Mouse (Mus musculus): ENCODE results near the gene BC017158. TPM values are rescaled to one million over a fixed set of nuclear protein-coding genes. Genes with fewer than 3 reads are reported as not detected.

BC017158 gene
- polyA plus RNA-seq, 1 experiment from 2014 or later = 24.6 TPM

DNA sequence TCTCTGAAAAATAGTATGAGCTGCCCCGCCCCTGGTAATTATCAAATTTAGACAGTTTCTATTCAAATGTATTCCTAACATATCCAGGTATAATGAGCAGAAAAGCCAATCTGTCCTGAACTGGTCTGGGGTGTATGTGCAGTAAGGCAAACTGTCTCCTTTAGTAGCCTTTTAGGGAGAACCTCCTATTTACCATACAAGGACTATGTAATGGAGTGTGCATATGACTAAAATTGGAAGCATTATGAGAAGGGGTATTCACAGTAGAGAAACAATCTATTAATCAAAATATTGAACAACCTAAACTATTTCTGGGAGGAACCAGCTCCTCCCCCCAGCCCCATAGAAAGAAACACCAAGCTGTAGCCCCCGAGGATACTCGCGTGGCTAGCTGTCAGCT lies 18.2 kb downstream of the BC017158 start:
- Histone ChIP-seq H3K27ac (replicated peaks) (no peak overlapping the region), H3K27me3 (replicated peaks; ENCODE audit: low read depth, poor library complexity, severe bottlenecking) (peaks cover 23% of the 10 kb centered on the region), H3K36me3 (replicated peaks) (peaks cover 59% of the 10 kb centered on the region), H3K9me3 (no peaks in the 10 kb centered on the region), H3K4me3 (no peak overlapping the region), H3K4me1 (peaks cover 26% of the 10 kb centered on the region)
- WGBS = 94% methylated on average over 4 of the region's 4 CpGs
- no peak for DNase-seq (ENCODE audit: low spot score)

DNA sequence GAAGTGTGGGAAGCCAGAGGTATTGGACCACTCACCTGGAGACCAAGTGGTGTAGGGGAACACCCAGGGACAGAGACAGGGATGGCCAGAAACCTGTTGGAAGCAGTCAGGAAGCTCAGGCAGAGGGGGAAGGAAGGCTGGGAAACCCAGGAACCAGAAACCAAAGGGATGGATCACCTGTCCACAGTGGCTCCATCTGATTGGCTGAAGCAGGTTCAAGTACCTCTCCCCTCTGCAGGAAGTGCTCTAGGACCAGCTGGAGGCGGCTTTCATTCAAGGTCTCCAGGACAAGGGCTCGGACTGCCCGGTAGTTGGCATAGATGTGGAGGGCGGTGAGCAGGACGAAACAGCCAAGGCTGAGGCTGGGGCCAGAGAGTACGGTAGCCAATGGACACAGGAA lies 21.9 kb downstream of the BC017158 start:
- no peaks in the 10 kb centered on the region for H3K9me3 ChIP-seq
- no peak overlapping the region for H3K4me3 ChIP-seq
- no peak for DNase-seq (ENCODE audit: low spot score)
- no peak overlapping the region for H3K27ac ChIP-seq (replicated peaks)
- peaks cover 88% of the 10 kb centered on the region for H3K36me3 ChIP-seq (replicated peaks)
- peaks cover 23% of the 10 kb centered on the region for H3K27me3 ChIP-seq (replicated peaks; ENCODE audit: low read depth, poor library complexity, severe bottlenecking)
- H3K4me1 ChIP-seq = peaks cover 5% of the 10 kb centered on the region; the same call in 1 of the 2 replicates
- 96% methylated on average over 6 of the region's 6 CpGs for WGBS

DNA sequence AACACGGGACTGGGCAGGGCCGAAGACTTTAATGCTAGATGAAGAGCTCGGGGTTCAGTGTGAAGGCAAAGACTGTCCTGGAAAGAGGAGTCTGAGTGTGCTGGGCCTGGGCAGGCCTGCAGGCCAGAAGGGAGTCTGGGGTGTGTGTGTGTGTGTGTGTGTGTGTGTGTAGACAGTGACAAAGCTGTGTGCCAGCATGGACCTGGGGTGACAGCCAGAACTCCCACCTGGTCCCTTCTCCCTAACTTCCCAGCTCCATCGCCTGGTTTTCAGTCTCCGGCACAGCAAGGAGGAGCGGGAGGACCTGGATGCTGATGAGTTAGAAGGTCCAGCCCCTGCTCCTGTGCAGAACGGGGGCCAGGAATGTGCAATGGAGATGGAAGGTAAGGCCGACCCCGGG lies 26.5 kb downstream of the BC017158 start:
- WGBS = 89% methylated on average over 9 of the region's 9 CpGs
- Histone ChIP-seq H3K4me1 (no peaks in the 10 kb centered on the region), H3K4me3 (no peak overlapping the region), H3K27ac (replicated peaks) (no peak overlapping the region), H3K36me3 (replicated peaks) (peaks cover 65% of the 10 kb centered on the region), H3K27me3 (replicated peaks; ENCODE audit: low read depth, poor library complexity, severe bottlenecking) (no peaks in the 10 kb centered on the region), H3K9me3 (no peaks in the 10 kb centered on the region)
- no peak for DNase-seq (ENCODE audit: low spot score)

DNA sequence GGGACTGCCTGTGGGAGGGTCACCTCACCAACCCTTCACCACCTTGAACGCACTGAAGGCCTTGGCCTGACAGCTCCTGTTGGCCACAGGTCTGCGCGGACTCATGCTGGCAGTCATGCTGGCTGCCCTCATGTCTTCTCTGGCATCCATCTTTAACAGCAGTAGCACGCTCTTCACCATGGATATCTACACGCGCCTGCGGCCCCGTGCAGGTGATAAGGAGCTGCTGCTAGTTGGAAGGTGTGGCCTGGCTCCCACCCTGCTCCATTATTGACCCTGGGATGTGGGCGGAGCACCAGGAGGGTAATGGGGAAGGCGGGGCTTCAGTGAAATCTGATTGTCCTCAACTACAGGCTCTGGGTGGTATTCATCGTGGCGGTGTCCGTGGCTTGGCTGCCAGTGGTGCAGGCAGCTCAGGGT lies 27.5 kb downstream of the BC017158 start:
- H3K4me1 ChIP-seq = no peaks in the 10 kb centered on the region
- H3K27ac ChIP-seq (replicated peaks) = no peak overlapping the region
- H3K9me3 ChIP-seq = no peaks in the 10 kb centered on the region
- no peak overlapping the region for H3K4me3 ChIP-seq
- H3K27me3 ChIP-seq (replicated peaks; ENCODE audit: low read depth, poor library complexity, severe bottlenecking) = no peaks in the 10 kb centered on the region
- DNase-seq (ENCODE audit: low spot score) = no peak
- peaks cover 54% of the 10 kb centered on the region for H3K36me3 ChIP-seq (replicated peaks)
- 64% methylated on average over 13 of the region's 13 CpGs for WGBS

DNA sequence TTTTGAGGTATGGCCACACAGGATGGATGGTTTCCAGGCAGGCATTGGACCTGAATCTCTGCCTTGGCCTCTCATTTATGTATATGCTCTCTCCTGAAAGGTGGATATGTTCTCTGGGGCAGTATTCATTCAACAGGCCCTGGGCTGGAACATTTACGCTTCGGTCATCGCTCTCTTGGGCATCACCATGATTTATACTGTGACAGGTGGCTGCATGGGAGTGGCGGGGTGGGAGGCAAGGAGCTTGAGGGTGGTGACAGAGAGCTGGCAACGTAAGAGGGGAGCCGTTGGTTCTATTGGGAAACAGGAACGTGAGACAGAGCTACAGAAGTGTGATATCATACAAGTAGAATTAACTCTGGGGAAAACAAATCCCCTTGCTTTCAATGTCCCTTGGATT lies 30.2 kb downstream of the BC017158 start:
- WGBS = 90% methylated on average over 7 of the region's 7 CpGs
- H3K9me3 ChIP-seq = no peaks in the 10 kb centered on the region
- no peak overlapping the region for H3K4me3 ChIP-seq
- H3K27ac ChIP-seq (replicated peaks) = no peak overlapping the region
- no peak for DNase-seq (ENCODE audit: low spot score)
- H3K27me3 ChIP-seq (replicated peaks; ENCODE audit: low read depth, poor library complexity, severe bottlenecking) = no peaks in the 10 kb centered on the region
- no peaks in the 10 kb centered on the region for H3K4me1 ChIP-seq
- peaks cover 28% of the 10 kb centered on the region for H3K36me3 ChIP-seq (replicated peaks)

DNA sequence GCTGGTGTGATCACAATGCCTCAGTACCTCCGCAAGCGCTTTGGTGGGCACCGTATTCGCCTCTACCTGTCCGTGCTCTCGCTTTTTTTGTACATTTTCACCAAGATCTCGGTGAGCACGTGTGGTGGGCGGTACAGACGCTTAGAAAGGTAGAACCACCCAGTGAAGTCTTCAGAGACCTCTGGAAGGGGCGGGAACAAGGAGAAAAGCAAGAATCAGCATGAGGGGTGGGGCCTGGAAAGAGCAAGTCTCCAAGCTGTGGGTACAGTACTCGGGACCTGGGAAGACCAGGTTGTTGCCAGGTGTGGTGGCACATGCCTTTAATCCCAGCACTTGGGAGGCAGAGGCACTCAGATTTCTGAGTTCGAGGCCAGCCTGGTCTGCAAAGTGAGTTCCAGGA lies 30.6 kb downstream of the BC017158 start:
- no peaks in the 10 kb centered on the region for H3K27me3 ChIP-seq (replicated peaks; ENCODE audit: low read depth, poor library complexity, severe bottlenecking)
- no peaks in the 10 kb centered on the region for H3K4me1 ChIP-seq
- no peak overlapping the region for H3K27ac ChIP-seq (replicated peaks)
- no peaks in the 10 kb centered on the region for H3K9me3 ChIP-seq
- peaks cover 24% of the 10 kb centered on the region for H3K36me3 ChIP-seq (replicated peaks)
- no peak overlapping the region for H3K4me3 ChIP-seq
- no peak for DNase-seq (ENCODE audit: low spot score)
- WGBS = 60% methylated on average over 13 of the region's 13 CpGs

DNA sequence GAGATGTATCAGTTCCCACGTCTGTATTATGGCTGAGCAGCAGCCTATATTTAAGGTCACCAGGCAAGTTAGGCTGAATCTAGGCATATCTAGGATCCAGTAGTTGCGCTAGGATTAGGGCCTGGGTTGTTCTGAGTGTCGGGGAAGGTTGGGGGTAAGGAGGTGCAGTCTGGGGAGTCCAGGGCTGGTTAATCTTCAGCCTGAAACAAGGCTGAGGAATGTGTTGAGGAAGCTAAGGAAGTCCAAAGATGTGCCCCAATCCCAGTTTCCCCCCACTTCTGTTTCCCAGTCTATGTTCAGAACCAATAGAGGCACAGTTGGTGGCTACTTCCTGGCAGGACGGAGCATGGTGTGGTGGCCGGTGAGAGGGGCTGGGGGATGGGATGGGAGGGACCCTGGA lies 31.9 kb downstream of the BC017158 start:
- 81% methylated on average over 5 of the region's 5 CpGs for WGBS
- DNase-seq (ENCODE audit: low spot score) = no peak
- Histone ChIP-seq H3K4me1 (no peaks in the 10 kb centered on the region), H3K27me3 (replicated peaks; ENCODE audit: low read depth, poor library complexity, severe bottlenecking) (no peaks in the 10 kb centered on the region), H3K36me3 (replicated peaks) (peaks cover 10% of the 10 kb centered on the region), H3K9me3 (no peaks in the 10 kb centered on the region), H3K4me3 (no peak overlapping the region), H3K27ac (replicated peaks) (no peak overlapping the region)

GRCm38 (mm10) chr7:128265411-128265810 lies 32.6 kb downstream of the BC017158 start, which contains the start of gene Slc5a2:
TSS of gene Slc5a2 (plus strand) at chr7:128265657.
- WGBS = 84% methylated on average over 6 of the region's 6 CpGs
- no peak for DNase-seq (ENCODE audit: low spot score)

GRCm38 (mm10) chr7:128256783-128257334 lies 41.1 kb downstream of the BC017158 start:
- no peak for DNase-seq (ENCODE audit: low spot score)
- no peaks in the 10 kb centered on the region for H3K36me3 ChIP-seq (replicated peaks)
- no peak overlapping the region for H3K27ac ChIP-seq (replicated peaks)
- WGBS = 67% methylated on average over 5 of the region's 5 CpGs
- H3K9me3 ChIP-seq = no peaks in the 10 kb centered on the region
- H3K27me3 ChIP-seq (replicated peaks; ENCODE audit: low read depth, poor library complexity, severe bottlenecking) = peaks cover 19% of the 10 kb centered on the region
- peaks cover 23% of the 10 kb centered on the region for H3K4me1 ChIP-seq
- no peak overlapping the region for H3K4me3 ChIP-seq

More at GRCm38 (mm10) chr7:128265411-128265810, 32.6 kb downstream of the BC017158 start, which contains the start of gene Slc5a2:
- Histone ChIP-seq H3K9me3 (no peaks in the 10 kb centered on the region), H3K27me3 (replicated peaks; ENCODE audit: low read depth, poor library complexity, severe bottlenecking) (no peaks in the 10 kb centered on the region), H3K4me3 (no peak within 1 kb of the TSS), H3K36me3 (replicated peaks) (peaks cover 4% of the 10 kb centered on the region), H3K4me1 (no peaks in the 10 kb centered on the region), H3K27ac (replicated peaks) (no peak within 1 kb of the TSS)

DNA sequence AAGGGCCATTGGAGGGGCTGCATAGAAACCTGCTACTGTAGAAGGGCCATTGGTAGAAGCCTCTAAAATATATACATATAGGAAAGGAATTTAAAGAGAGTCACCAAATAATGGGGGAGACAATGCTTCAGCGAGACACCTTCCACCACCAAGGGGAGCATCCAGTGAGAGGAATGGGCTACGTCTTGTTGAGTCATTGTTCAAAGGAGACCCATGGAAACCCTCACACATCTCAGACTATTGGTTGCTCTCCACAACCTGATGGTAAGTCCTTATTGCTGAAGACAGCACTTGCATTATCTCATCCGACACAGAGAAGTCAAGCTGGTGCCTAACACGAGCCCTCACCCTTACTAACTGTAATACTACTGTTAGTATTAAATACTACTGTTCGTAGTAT lies 42.2 kb downstream of the BC017158 start:
- Histone ChIP-seq H3K4me1 (peaks cover 26% of the 10 kb centered on the region), H3K27ac (replicated peaks) (no peak overlapping the region), H3K9me3 (no peaks in the 10 kb centered on the region), H3K36me3 (replicated peaks) (no peaks in the 10 kb centered on the region), H3K4me3 (no peak overlapping the region), H3K27me3 (replicated peaks; ENCODE audit: low read depth, poor library complexity, severe bottlenecking) (peaks cover 26% of the 10 kb centered on the region)
- WGBS = 90% methylated on average over 5 of the region's 5 CpGs
- DNase-seq (ENCODE audit: low spot score) = no peak

GRCm38 (mm10) chr7:128254978-128255377 lies 43.0 kb downstream of the BC017158 start:
- Histone ChIP-seq H3K27me3 (replicated peaks; ENCODE audit: low read depth, poor library complexity, severe bottlenecking) (peaks cover 30% of the 10 kb centered on the region), H3K9me3 (no peaks in the 10 kb centered on the region), H3K27ac (replicated peaks) (no peak overlapping the region), H3K4me3 (no peak overlapping the region), H3K36me3 (replicated peaks) (peaks cover under 1% of the 10 kb centered on the region; the same call in 1 of the 2 replicates), H3K4me1 (peaks cover 26% of the 10 kb centered on the region)
- 55% methylated on average over 2 of the region's 2 CpGs for WGBS
- no peak for DNase-seq (ENCODE audit: low spot score)

- 14% methylated on average over 24 of the region's 24 CpGs for WGBS
- Histone ChIP-seq H3K27ac (replicated peaks) (peak overlapping the region; percentile 65), H3K36me3 (replicated peaks) (peaks cover 7% of the 10 kb centered on the region; the same call in 1 of the 2 replicates), H3K4me3 (peak overlapping the region; percentile 56), H3K27me3 (replicated peaks; ENCODE audit: low read depth, poor library complexity, severe bottlenecking) (peaks cover 47% of the 10 kb centered on the region), H3K9me3 (no peaks in the 10 kb centered on the region), H3K4me1 (peaks cover 36% of the 10 kb centered on the region)
- peak; percentile 75 for DNase-seq (ENCODE audit: low spot score)
These were observed 45.4 kb downstream of the BC017158 start for GRCm38 (mm10) chr7:128252609-128253008.

- Histone ChIP-seq H3K36me3 (replicated peaks) (peaks cover 7% of the 10 kb centered on the region; the same call in 1 of the 2 replicates), H3K27ac (replicated peaks) (no peak overlapping the region), H3K9me3 (no peaks in the 10 kb centered on the region), H3K4me3 (peak overlapping the region; percentile 56), H3K27me3 (replicated peaks; ENCODE audit: low read depth, poor library complexity, severe bottlenecking) (peaks cover 47% of the 10 kb centered on the region), H3K4me1 (peaks cover 37% of the 10 kb centered on the region)
- no peak for DNase-seq (ENCODE audit: low spot score)
- WGBS = 48% methylated on average over 12 of the region's 12 CpGs
These were observed 46.0 kb downstream of the BC017158 start for GRCm38 (mm10) chr7:128251946-128252345.

Data from embryonic facial prominence, embryonic 10.5 days (tissue).